Mouse (Mus musculus): ENCODE data around the gene AU040320.

AU040320 gene

DNA sequence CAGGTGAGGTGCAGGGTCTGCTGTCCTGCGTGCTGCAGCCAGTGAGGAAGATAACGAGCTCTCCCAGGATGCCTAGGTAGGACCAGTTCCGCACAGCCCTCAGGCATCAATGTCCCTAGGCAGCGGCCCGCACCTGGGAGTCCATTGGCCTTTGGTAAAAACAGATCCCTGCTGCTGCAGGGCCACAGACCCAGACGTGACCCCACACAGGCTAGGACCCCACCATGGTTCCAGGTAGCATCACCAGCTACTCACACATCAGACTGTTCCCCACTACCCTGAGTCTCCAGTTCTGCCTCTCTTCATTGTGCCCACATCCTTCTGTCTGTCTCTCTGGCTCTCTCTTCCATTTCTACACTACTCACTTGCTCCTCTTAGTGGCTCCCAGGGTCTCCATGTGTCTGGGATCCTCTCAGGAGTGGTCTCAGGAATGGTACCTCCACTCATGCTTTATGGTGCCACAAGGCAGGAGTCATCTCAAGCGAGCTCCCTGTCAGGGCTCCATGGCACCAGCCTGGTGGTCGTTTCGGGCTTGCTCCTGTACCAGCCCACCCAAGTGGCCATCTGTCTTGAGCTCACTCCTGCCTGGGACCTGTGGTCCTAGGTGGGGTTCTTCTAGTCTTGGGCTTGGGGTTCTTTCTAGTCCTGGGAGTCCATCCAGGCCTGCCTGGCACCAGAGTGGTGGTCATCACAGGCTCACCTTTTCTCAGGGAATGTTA is 107.1 kb downstream of the AU040320 start:
- no peak for DNase-seq (ENCODE audit: low read depth)

DNA sequence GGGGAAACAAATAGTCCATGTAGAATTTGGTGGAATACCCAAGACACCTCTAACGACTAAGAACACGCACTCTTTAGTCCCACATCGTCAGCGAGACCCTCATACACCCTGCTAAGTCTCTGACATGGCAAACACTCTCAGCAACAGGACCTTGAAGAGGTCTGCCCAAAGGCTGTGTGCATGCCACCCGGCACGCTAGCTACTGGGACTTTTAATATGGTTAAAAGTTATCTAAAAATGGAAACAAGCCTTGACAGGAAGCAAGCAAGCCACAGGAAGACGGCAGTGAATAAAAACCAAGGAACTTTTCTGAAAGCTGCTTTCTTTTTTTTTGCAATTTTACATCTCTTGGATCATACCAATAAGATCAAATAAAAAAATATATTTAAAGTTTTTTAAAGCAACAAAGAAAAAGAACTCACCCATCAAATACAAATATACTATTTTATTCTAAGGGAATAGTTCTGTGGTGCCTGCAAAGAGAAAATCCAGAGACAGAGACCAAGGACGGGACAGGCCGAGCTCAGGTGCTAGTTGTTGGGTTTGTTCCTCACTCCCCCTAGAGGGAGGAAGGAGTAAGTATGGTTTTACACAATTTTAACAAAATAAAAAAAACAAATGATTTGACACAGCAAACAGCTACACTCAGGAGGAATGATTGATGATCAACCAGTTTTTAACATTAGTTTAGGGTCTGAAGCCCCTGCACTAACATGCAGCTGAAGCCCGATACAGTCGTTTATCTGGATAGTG is 108.3 kb downstream of the AU040320 start:
- DNase-seq (ENCODE audit: low read depth), result peak; percentile 64

- no peak for DNase-seq (ENCODE audit: low read depth)
Measured at GRCm38 (mm10) chr4:126868699-126869098, 115.4 kb downstream of the AU040320 start.

DNA sequence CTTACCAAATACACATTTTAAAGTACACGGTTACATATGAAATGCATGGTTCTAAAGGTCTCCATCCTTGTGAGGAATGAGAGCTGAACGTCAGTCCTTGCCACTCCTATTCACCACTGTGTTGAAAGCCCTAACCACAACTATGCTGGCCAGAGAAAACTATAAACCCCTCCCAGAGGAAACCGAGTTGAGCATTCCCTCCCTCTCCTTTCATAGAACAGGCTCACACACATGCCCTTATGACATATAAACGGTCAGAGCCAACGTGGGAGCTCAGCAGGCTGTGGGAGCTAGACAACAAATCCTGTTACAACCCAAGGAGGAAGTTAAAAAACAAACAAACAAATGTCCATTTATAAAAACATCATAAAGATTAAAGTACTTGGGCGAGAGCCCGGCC is 119.4 kb downstream of the AU040320 start:
- DNase-seq (ENCODE audit: low read depth), result no peak

GRCm38 (mm10) chr4:126879560-126880275 is 126.4 kb downstream of the AU040320 start:
- DNase-seq (ENCODE audit: low read depth), result no peak

GRCm38 (mm10) chr4:126883602-126884001 is 130.3 kb downstream of the AU040320 start:
- DNase-seq (ENCODE audit: low read depth), result no peak

DNA sequence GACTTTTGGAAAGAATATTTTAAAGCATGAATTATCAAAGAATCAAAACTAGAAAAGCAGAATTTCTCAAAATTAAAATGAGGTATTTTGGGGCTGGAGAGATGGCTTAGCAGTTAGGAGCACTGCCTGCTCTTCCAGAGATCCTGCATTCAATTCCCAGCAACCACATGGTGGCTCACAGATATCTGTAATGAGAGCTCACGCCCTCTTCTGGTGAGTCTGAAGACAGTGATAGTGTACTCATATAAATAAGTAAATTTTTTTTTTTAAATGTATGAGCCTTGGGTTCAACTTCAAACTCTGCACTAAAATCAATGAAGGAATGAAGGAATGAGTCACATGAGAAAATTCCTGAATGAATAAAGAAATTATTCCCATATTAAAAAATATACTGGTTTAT is 132.6 kb downstream of the AU040320 start:
- DNase-seq (ENCODE audit: low read depth), result no peak

GRCm38 (mm10) chr4:126889879-126890278 is 136.5 kb downstream of the AU040320 start:
- no peak for DNase-seq (ENCODE audit: low read depth)

Measured in naive thymus-derived CD4-positive, alpha-beta T cell, adult 2 months (primary cell).